Mouse (Mus musculus) lung, postnatal 36 days (tissue): Measurements from ENCODE around the gene Nol3.

Experiments used
- DNase-seq: peaks from one replicate; pipeline ENCODE4 v3.0.0; 2022; ENCODE audit warnings: mixed read lengths

Gene Nol3

DNA sequence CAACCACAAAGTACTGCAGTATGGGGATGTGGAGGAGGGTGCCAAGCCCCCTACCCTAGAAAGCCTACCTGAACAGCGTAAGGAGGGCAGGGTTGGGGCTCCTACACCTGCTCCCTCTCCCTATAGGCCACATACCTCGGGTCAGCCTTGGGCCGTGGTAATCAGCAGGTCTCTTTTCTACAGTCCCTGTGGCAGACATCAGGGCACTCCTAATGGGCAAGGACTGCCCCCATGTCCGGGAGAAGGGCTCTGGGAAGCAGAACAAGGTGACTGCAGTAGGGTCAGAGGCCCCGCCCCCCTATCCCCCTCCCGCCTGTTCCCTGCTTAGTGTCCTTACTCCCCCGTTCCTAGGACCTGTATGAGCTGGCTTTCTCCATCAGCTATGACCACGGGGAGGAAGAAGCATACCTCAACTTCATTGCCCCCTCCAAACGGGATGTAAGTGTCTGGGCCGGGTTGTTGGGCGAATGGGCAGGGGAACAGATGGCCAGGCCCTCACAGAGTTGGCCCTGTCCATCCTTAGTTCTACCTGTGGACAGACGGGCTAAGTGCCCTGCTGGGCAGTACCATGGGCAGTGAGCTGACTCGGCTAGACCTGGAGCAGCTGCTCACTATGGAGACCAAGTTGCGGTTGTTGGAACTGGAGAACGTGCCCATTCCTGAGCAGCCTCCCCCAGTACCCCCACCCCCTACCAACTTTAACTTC, 33.4 kb downstream of the Nol3 start:
- no peak for DNase-seq

DNA sequence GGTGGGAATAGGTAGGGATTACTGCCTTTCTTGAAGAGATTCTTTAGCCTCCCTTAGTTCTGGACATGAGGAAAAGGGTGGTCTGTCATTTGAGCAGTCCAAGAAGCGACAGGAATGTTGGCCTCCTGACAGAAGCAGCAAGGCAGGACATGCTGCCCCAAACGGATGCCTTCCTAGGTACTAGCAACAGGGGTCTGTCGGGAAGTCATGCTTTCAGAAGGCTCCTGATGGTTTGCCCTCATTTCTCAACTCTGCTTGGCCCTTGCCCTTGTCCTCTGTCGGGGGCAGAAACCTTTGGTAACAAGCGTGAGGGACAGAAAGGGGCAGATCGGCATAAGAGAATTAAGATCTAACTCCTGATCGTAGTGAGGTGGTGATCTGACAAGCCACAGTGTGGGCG, 34.2 kb downstream of the Nol3 start:
- no peak for DNase-seq

DNA sequence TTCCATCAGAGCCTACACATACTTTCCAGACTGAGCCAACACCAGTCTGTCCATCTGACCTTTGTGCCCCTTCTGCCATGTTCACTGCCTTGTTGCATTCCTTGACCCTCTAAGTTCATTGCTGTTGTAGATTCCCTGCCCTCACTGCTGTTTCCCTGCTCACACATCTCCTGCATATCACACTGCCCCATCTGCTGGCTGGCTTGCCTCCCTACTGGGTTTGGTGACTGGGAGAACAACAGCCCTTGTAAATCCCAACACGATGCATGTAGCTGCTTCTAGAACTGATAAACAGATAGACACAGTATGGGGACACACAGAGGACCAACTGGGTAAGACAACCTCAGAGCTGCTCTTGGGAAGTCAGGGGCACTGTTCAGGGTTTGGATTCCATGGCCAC, 35.8 kb downstream of the Nol3 start:
- DNase-seq, result no peak

DNA sequence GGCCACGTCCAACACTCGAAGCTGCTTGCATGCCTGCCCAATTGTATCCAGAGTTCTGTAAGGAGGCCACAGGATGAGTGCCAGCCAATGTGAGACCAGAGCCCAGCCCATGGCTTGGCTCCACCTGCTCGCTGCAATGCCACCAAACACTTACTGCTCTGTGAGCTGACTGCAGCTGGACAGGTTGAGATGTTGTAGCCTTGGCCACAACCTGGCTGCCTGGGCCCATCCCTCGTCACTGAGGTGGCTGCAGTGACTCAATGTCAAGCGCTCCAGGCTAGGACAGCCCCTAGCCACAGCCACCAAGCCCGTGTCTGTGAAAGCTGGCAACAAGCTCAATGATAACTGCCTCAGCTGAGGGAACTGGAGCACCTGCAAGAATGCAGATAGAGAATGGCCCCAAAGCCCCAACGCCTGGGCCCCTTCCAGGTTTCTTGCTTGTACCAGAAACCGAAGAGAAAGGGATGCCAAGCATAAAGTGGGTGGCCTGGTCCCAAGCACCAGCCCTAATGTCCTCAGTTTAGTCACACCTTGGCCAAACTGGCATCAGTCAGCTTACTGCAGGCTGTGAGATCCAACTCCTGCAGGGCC, 37.0 kb downstream of the Nol3 start:
- no peak for DNase-seq

DNA sequence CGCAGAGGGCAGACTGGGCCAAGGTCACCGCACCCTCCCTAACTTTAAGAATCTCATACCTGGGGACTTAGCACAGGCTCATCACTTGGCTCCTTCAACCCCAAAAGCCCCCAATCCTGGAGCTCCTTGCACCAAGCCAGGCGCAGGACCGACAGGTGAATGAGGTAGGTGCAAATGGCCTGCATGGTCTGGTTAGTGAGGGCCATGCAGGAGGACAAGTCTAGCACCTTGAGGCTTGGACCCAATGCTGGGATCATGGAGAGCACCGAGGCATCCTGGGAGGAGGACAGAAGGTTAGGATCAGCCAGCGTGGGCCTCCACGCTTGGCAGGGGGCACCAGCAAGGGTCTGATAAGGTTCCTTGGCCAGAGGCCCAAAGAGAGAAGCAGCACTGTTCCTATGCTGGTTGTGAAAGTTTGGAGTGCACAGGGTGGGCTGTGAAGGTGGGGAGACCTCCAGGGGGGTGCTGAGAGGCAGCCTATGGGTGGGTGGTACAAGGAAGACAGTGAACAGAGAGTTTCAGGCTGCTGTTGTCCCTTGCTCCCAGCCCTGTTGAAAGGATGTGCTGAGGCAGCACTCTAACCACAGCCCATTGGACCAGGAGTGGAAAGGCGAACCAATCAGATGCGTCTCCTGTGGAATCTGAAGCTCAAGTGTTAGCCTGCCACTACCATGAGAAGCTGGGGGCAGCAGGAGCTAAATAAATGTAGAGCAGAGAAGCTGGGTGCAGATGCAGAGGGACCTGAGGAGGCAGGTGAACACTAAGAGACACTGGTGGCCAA, 37.9 kb downstream of the Nol3 start:
- no peak for DNase-seq

DNA sequence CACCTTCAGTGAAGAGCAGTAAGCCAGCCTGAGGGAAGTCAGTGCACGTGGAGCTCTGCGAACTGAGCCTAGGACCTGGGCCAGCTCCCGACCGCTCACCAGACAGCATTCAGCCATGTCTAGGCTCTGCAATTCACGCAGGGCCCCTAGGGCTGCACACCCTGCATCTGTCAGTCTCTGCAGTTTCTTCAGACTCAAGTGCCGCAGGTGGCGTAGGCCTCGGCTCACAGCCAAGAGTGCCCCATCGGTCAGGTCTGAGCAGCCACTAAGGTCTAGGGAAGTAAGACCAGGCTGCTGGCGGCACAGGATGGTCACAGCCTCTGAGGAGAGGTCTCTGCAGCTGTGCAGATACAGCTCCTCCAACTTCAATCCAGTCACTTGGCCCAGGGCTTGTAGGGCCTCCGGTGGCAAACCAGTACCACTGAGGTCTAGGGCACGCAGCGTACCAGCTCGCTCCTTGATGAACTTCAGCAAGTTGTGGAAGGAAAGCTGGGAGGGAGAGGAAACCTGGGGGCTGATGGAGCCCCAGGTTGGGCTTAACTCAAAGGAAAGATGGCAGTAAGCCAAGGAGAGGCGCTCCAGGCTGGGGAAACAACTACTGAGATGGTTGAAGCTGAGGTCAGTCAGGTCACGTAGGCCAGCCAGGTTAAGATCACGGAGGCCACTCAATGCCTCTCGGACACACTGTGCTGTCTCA, 39.3 kb downstream of the Nol3 start:
- DNase-seq, result peak; percentile 43

DNA sequence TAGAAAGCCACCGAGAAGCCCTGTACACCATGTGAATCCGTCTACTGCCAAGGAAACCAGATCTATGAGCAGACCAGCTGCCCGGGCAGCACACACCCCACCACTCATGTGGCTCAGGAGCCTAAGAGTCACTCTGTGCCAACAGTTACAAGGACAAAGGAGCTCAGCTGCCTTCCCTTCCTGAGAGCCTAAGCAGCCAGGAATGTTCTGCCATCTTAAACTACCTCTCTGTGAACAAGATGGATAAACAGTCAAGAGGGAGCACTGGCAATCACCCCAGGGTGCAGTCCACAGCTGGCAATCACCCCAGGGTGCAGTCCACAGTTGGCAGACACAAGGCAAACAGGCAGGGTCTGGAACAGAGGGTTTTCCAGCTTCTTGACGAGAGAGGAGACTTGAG, 42.0 kb downstream of the Nol3 start:
- peak; percentile 87 for DNase-seq

DNA sequence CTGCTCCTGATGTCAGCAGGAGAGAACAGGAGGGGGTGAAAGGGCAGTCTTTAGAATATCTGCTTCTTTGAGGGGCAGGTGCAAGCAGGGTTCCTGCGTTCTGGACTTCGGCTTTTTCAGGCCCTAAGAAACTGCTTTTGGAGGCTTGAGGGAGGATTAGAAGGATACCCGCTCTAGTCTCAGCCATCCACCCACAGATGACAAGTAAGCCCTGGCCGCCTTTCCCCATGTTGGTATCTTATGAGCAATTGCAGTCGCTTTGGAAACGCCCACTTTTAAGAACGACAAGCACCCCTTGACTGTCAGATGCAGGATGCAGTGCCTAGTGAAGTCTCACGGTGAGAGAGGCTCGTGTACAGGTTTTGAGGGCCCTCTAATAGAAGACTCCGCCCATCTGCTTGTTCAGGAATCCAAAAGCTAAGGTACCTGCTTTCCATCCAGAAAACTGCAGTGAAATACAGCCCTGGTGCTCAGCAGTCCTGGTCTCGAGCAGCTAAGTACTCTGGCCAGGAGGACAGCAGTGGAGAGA, 42.8 kb downstream of the Nol3 start:
- peak; percentile 78 for DNase-seq

DNA sequence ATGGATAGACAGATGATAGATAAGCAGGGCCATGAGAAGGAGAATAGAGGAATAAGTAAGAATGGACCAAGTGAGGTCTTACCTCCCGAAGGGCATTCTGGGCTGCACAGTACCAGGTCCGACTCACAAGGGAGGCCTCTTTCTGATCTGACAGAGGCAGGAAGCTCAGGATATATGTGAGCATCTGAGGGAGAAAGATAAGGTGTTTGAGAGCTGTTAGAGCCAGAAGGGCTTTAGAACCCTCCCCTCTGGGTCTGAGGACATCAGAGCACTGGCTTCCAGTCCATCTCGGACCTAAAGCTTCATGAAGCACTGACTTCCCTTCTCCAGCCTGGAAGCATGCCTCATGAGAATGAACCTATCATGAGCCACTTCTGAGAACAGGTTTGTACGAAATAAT, 47.2 kb downstream of the Nol3 start:
- no peak for DNase-seq

DNA sequence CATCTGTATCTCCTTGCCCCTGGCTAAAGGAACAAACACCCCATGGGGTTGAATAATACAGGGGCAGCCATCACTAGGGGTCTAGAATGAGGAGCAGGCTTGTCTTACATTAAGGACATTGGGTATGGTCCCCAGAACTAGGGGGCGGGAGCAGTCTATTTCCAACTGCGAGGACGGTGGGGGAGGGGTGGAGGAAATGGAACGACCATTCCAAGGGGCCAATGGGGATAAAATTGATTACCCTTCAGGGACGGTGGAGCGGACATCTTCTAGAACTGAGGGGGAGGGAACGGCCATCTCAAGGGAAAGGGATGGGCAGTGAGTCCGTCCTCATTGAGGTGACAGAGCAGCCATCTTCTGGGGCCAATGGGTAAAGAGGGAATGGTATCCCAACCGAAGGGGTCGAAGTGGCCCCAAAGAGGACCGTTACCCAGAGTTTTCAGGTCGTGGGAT, 49.7 kb downstream of the Nol3 start:
- DNase-seq, result no peak

DNA sequence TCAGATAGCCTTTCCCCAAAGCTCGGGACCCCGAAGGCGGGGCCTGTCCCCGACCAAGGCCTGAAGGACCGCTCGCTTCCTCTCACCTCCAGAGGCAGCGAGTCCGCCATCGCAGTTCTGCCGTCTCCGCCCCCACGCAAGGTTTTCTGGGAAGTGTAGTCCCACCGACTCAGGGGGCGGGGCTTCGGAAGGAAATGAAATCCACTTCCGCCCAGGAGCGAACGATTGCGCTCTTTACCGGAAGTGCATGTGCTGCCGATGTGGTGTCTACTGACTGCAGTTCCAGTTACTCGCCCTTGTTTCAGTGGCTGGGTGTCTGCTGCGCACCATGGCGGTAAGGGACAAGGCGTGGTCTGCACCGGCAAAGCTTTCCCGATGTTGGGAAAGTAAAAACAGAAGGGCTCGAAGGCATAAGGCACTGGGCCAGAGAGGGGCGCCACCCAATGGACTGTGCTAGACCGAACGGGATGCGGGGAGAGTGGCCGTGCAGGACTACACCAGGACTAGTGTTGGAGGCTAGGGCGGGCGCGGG, 50.3 kb downstream of the Nol3 start, which contains the start of the genes Lrrc29 and Tmem208:
TSS of gene Lrrc29 (minus strand) at position 138 of the 532 bp plus-strand sequence.
TSS of gene Tmem208 (plus strand) at position 214 of the 532 bp plus-strand sequence.
- peak; percentile 98 for DNase-seq

DNA sequence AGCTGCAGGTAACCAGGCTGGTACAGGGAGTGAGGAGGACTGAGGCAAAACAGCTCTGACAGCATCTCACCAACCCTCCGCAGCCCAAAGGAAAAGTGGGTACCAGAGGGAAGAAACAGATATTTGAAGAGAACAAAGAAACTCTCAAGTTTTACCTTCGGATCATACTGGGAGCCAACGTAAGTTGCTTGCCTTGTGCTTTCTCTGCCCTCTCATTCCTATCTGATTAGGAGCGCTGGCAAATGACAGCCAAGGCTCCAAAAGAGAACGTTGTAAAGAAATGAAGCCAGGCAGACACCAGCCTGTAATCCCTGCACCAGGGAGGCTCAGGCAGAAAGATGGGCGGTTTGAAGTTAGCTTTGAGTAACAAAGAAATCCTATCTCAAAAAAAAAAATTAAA, 51.0 kb downstream of the Nol3 start:
- no peak for DNase-seq

DNA sequence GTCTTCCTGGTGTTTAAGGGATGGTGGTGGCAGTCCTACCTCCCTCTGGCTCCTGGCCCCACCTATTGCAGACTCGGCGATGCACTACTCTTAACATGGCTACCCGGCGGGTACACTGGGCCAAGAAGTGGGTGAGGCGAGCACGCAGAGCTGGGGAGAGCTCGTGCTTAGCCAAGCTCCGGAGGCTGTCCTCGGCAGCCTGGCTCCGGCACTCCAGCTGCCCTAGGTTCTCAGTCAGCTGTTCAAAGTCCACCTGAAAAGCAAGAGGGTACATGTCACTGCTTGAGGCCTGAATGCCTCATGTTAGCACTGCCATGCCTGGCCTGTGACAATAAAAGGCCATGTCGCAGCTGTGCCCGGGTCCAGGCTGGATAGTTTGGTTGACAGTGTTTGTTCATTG, 54.4 kb downstream of the Nol3 start:
- DNase-seq, result no peak

DNA sequence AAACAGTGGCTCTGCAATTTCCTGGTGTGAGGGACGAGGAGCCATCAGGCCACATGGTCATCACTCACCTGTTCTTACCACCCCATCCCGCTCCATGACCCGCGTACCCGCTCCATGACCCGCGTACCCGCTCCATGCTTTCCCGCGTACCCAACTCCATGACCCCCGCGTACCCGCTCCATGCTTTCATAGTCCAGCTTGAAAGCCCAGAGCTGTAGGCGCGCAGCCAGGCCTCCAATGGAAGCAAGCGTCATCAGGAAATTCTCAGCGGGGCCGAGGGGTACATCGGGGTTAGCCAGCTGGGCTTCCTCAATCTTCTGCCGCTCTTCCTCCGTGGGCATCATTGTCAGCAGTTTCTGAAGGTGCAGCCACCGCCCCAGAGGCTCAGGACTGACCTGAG, 55.5 kb downstream of the Nol3 start:
- DNase-seq, result no peak
